24 mouse cellular contexts compared by ENCODE assay signal in the genomic region with DNA sequence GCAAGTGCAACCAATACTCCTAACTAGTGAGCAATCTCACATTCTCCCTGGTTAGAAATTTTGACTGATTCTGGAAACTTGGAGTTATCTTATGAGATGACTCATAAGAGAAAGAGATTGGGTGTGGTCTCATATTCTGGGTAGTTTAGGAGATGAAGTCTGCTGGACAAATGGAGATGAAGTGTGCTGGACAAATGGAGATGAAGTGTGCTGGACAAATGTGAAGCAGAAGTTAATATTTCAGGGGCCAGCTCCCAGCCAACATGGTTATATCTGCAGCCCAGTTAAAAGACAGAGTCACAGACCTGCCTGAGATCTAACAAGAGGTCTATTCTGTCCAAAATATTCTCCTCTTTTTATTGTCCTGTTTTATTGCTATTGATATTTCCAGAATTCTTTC.
"Had no signal": no experiment of that assay in that cellular context is flagged by ENCODE, and none has a peak within 500 bp of the region (broad histone marks: within the 10 kb centered on the region; RNA-seq: fewer than 3 reads in every experiment).

No protein-coding gene starts in this region.

- DNase-seq: gastrocnemius, postnatal 14 days; gastrocnemius, postnatal 36 days; heart, adult 11 months; heart, adult 2 months; heart, postnatal 14 days; heart, postnatal 36 days; kidney, adult 18-20 months; kidney, adult 8-10 months; kidney, postnatal 10 days; kidney, postnatal 25 days; kidney, postnatal 4 days; left cerebral cortex, postnatal 4 days had no signal

- ATAC-seq: forebrain, embryonic 16.5 days; hindbrain, postnatal 0 days; intestine, postnatal 0 days had no signal

- H3K27me3 ChIP-seq: heart, embryonic 13.5 days; heart, embryonic 15.5 days; hindbrain, embryonic 13.5 days; hindbrain, embryonic 15.5 days; limb, embryonic 13.5 days; limb, embryonic 15.5 days had no signal

- H3K9me3 ChIP-seq: heart, embryonic 13.5 days; heart, embryonic 15.5 days; hindbrain, embryonic 13.5 days; hindbrain, embryonic 15.5 days; limb, embryonic 13.5 days; limb, embryonic 15.5 days had no signal

- H3K9ac ChIP-seq: heart, embryonic 13.5 days; heart, embryonic 15.5 days; hindbrain, embryonic 13.5 days; hindbrain, embryonic 15.5 days; limb, embryonic 13.5 days; limb, embryonic 15.5 days had no signal

- H3K4me2 ChIP-seq: heart, embryonic 11.5 days; heart, embryonic 13.5 days; heart, embryonic 15.5 days; hindbrain, embryonic 13.5 days; hindbrain, embryonic 15.5 days; limb, embryonic 13.5 days; limb, embryonic 15.5 days had no signal

- H3K36me3 ChIP-seq: heart, embryonic 13.5 days; heart, embryonic 15.5 days; hindbrain, embryonic 13.5 days; hindbrain, embryonic 15.5 days; limb, embryonic 13.5 days; limb, embryonic 15.5 days had no signal

- H3K4me1 ChIP-seq: heart, embryonic 13.5 days; heart, embryonic 15.5 days; hindbrain, embryonic 13.5 days; hindbrain, embryonic 15.5 days; limb, embryonic 13.5 days; limb, embryonic 15.5 days had no signal

- H3K4me3 ChIP-seq: heart, adult 2 months; heart, embryonic 13.5 days; heart, embryonic 15.5 days; hindbrain, embryonic 13.5 days; hindbrain, embryonic 15.5 days; layer of hippocampus, adult 2 months; left cerebral cortex, adult 2 months; limb, embryonic 13.5 days; limb, embryonic 15.5 days had no signal

- H3K27ac ChIP-seq: heart, adult 2 months; heart, embryonic 13.5 days; heart, embryonic 15.5 days; hindbrain, embryonic 13.5 days; hindbrain, embryonic 15.5 days; hindbrain, postnatal 0 days; layer of hippocampus, adult 2 months; left cerebral cortex, adult 2 months; limb, embryonic 13.5 days; limb, embryonic 15.5 days had no signal
